ENCODE assay signal across 8 mouse cellular contexts in genomic region chr11:103267346-103268219, GRCm38 (mm10). TPM values are rescaled to one million over a fixed set of nuclear protein-coding genes. Genes with fewer than 3 reads are reported as not detected.
DNase-seq lines count a peak whose midpoint lies in the region; ATAC-seq and TF ChIP-seq lines count a peak whose summit lies in the region.

Map3k14 (minus strand) TSS chr11:103267472.

- peaks cover 75% of the 10 kb centered on the region for H3K4me1 ChIP-seq in hindbrain, embryonic 10.5 days (replicated peaks)
- H3K4me1 ChIP-seq in lung, postnatal 0 days (ENCODE audit: insufficient read depth, low read depth, low read length) = peaks cover 4% of the 10 kb centered on the region; the same call in 1 of the 2 replicates

- H3K9me3 ChIP-seq in hindbrain, embryonic 10.5 days = no peaks in the 10 kb centered on the region
- H3K9me3 ChIP-seq in lung, postnatal 0 days (ENCODE audit: low read length) = no peaks in the 10 kb centered on the region

- peak; percentile 98 for DNase-seq in MN1 (ENCODE audit: low spot score)
- DNase-seq in cerebellum, adult 9-10 months = peak; percentile 100
- DNase-seq in hindbrain, embryonic 10.5 days (ENCODE audit: low spot score) = peak; percentile 100
- peak; percentile 99 for DNase-seq in layer of hippocampus, adult 9-11 months
- peak; percentile 100 for DNase-seq in lung, postnatal 0 days (ENCODE audit: low spot score)
- peak; percentile 99 for DNase-seq in ovary, postnatal 14 days (ENCODE audit: low spot score)
- peak; percentile 100 for DNase-seq in thymus, postnatal 14 days

- H3K9ac ChIP-seq in lung, postnatal 0 days (replicated peaks; ENCODE audit: low read depth) = peak within 1 kb of the TSS; percentile 72

- H3K4me2 ChIP-seq in lung, postnatal 0 days (replicated peaks; ENCODE audit: low read depth, low read length) = peak within 1 kb of the TSS; percentile 92

- peak within 1 kb of the TSS; percentile 96 for H3K27ac ChIP-seq in hindbrain, embryonic 10.5 days
- peak within 1 kb of the TSS; percentile 89 for H3K27ac ChIP-seq in lung, postnatal 0 days (ENCODE audit: low read length)

- no peak for TF ChIP-seq EP300 in lung, postnatal 0 days (IDR thresholded peaks at IDR 0.05)

- 1% methylated on average over 55 of the region's 55 CpGs for WGBS in hindbrain, embryonic 10.5 days
- WGBS in lung, postnatal 0 days = 4% methylated on average over 55 of the region's 55 CpGs

- no peaks in the 10 kb centered on the region for H3K36me3 ChIP-seq in hindbrain, embryonic 10.5 days
- H3K36me3 ChIP-seq in lung, postnatal 0 days (ENCODE audit: insufficient read depth, low read length) = no peaks in the 10 kb centered on the region

- H3K27me3 ChIP-seq in hindbrain, embryonic 10.5 days (ENCODE audit: insufficient read depth, poor library complexity, severe bottlenecking) = no peaks in the 10 kb centered on the region
- no peaks in the 10 kb centered on the region for H3K27me3 ChIP-seq in lung, postnatal 0 days (replicated peaks; ENCODE audit: insufficient read depth, low read length)

- H3K4me3 ChIP-seq in hindbrain, embryonic 10.5 days = peak within 1 kb of the TSS; percentile 80
- H3K4me3 ChIP-seq in lung, postnatal 0 days (ENCODE audit: low read depth, low read length) = peak within 1 kb of the TSS; percentile 70

- no peak for TF ChIP-seq CTCF in lung, postnatal 0 days (IDR thresholded peaks at IDR 0.05)

- peak; percentile 94 for ATAC-seq in frontal cortex, adult (ENCODE audit: low TSS enrichment)
- ATAC-seq in lung, postnatal 0 days = peak; percentile 98

RNA-seq across cellular contexts. Expression of gene Map3k14, which starts in this region (rescaled TPM):
- polyA plus RNA-seq in hindbrain, embryonic 10.5 days (2016; fragmentation: Nextera tagmentation; extraction: Ambion mirVana) = 3.9 and 4.2 TPM in 2 replicates
- 2.6 and 4.0 TPM in 2 replicates for polyA plus RNA-seq in lung, postnatal 0 days (2015; fragmentation: Nextera tagmentation; extraction: Ambion mirVana)

Comparison
In these comparisons a context has a peak if more than half of its experiments do, and no peak if none do; other contexts are left out.
1. Peak in every context shown above with its lines: DNase-seq, ATAC-seq, H3K4me3 ChIP-seq and H3K27ac ChIP-seq.